Mouse (Mus musculus) 3T3-L1 (cell line): ENCODE results near the gene Fam185a.
A peak's percentile ranks its signal among the peaks of the same experiment; 100 is the strongest.

Experiments used
- DNase-seq: peaks from one replicate; pipeline ENCODE4 v3.0.0-alpha.2; 2015; ENCODE audit warnings: low read depth, low spot score

Fam185a gene

DNA sequence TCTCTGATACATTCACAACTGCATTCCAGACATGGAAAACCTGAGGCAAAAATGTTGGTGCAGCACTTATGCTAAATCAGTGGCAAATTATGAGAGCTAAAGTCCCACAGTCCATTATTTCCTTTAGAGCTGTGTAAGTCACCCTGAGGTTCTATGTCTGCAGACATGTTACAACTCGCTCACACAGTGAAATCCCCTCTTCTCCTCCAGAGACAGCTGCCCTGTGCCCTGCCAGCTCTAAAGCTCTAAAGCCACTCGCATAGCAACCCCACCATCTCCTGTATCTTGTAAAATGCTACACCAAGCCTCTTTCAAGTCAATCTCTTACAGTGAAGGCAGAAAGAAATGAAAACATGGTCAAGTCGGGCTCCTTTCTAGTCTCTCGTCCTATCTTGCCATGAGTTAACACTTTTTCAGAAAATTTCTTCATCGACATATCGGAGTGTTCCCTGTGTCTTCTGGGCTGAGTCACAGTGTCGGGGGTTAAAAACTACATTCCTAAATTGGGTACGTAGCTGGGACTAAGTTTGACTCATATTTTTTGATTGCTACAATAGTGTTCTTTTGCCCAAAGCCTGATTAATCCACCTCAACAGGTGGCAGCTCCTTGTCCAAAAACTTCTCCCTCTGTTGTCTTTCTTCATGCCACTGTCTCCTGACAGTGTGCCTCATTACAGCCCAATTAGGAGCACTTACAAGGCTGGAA is 68.7 kb downstream of the Fam185a start:
- DNase-seq = peak; percentile 91

DNA sequence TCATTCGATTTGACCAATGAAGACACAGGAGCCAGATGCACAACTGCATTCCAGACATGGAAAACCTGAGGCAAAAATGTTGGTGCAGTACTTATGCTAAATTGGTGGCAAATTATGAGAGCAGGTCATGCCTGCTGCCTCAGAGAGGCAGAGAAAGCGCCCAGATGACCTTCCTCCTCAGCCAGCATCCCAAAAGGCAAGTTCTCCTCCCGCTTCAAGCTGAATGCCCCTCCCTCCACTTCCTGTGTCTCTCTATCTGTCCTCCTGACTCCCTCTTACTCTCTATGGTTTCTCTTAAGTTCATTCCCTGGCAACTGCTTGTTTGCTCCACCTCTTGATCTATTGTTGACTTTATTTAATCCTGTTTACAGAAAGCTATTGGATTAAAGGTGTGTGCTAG is 70.0 kb downstream of the Fam185a start:
- DNase-seq = no peak

DNA sequence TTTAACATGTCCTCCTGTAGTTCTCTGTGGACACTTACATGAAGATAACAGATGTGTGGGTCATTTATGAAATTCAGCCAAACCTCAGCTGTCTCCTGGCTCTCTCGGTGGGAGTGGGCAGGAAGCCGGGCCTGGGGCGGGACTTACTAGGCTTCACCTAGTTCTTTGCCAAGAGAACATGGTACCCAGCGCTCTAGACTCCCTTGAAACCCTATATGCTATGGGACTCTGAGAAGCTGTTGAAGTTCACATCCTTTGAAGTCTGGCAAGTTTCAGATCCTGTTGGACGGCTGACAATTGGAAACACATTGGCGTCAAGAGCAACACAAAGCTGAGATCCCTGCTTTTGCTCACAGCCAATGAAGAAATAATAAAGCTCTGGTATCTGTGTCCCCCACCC is 71.6 kb downstream of the Fam185a start:
- DNase-seq = peak; percentile 96

DNA sequence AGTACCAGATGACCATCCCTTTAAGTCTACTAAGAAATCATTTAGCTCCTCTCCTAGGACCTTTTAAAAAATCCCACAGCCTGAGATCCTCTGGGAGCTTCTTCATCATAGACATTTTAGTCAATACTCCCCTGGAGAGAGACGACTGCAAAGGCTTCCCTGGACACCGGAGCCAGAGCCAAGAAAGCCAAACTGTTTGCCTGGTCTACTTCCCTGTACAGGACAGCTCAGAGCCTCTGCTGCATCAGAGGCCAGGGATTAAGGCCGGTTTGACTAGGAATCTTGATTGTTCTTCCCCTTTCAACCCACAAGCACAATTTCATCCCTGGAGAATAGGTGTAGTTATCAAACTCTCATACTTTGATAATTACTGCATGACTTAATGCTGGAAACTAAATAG is 72.1 kb downstream of the Fam185a start:
- no peak for DNase-seq

DNA sequence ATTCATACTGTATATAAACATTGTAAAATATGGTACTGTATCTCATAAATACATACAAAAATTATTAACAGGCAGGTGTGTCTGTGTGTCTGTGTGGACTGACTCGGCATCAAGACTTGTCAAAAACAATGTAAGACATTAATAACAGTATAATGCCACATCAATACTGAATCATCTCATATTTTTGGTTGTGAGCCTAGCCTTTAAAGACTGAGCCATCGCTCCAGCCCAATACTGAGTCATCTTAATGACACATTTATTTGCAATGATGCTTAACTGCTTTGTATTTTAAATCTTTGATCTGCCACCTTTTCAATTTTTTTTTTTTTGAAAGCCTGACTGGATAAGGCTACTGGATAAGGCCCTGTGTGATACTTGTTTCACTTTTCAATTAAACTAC is 73.7 kb downstream of the Fam185a start:
- peak; percentile 71 for DNase-seq

DNA sequence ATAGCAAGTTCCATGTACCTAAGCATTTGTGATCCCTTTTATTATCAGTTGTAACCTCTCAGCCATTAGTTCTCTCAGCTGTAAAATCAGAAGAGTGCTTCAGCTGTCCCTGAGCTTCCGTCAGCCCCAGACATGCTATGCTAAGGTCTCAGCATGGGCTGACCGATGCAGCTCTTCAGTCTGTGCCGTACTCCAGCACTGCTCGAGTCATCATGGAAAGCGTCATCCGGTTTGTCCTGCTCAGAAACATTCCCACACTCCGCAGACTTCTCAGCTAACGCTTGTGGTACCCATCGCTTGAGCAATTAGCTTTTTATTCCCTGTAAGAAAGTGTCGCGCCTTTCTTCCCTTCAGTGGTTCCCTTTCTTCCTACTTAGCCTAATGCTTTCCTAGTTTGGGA is 74.2 kb downstream of the Fam185a start:
- DNase-seq = no peak

DNA sequence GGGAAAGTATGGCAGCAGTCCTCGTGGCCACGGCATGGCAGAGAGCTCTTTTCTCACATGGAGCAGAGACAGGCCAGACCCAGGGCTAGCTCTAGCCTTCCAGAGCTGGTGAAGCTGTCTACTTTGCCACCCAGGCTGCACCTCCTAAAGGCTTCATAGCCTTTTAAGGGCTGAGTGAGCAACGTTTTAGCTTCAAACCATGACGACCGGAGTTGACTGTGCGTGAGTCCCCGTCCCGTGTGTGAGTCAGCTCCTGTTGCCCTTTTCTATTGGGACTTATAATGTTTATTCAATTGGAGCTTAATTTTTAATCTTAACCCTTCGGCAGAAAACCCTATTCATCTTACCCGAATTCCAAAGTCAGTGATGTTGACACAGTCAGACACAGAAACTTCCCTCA is 75.4 kb downstream of the Fam185a start:
- no peak for DNase-seq

DNA sequence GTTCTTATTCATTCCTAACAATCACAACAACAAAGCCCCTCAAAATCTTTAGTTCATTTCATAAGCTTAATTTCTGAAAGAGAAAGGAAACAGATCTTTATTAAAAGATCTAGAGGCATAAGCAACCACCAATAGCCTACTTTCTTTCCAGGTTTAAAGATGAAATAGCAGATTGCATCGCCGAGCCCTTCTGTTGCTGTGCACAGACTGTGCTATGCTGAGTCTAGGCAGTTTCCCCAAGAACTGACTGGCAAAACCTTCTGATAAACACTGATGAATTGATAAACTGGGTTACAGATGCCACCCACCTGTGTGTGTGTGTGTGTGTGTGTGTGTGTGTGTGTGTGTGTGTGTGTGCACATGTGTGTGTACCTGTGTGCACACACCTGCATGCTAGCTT is 76.2 kb downstream of the Fam185a start:
- DNase-seq = no peak

DNA sequence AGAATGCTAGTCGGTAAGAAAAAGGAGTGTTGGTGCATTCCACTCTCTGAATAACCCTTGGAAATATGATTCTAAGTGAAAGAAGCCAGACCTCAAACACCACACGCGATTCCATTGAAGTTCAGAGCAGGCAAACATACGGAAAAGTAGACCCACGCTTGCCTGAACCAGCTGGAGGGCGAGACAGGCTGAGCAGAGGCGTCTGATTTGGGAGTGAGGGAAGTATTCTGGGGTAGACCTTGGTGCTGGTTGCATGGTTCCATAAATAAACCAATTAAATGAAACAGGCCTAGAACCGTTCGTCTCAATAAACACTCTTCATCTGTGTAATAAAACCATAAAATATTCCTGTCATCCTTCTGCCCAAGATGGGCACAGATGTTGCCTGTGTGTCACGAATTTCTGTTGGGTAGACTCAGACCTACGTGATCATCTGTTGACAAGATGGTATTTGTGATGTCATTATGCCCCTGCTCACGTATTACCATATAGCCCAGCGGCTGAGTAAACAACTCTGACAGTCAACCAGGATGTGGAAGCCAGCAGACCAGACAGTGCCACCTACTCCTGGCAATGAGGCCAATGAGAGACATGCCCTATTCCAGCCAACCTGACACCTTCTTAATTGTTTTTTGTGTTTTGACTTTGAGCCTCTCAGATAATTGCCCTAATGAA is 78.3 kb downstream of the Fam185a start:
- DNase-seq = peak; percentile 16

DNA sequence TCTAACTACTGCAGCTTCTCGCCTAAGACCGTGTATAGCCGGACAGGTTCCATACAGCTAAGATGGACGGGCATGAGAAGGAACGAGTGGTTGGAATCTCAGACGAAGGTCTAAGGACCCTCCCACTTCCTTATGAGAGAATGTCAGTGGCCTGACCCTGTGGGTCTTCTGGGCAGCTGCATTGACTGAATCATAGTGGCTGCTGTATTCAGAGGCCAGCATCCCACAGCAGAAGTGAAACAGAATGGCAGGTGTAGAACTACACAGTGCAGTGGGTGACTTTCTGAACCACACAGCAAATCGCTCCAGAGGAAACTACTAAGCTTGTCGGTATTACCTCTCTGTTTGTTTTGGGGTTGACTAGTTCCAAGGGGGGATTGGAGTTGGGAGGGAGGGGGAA is 80.4 kb downstream of the Fam185a start:
- DNase-seq = no peak

DNA sequence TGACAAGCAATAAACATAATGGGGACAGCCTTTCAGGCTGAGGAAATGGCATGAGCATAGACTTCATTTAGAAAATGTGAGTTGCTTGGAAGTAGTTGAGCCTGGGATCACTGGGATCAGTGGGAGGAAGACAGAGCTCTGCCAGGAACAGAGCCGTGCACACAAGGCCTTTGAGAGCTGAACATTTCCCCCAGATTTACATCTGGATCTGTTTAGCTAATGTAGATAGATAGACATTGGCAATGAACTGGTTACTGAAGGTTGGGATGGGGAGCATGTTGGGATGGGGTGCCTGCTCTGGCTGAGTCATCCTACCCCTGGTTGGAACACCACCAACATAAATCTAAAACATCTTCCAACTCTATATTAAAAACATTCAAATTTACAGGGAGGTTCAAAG is 82.1 kb downstream of the Fam185a start:
- DNase-seq = peak; percentile 79

DNA sequence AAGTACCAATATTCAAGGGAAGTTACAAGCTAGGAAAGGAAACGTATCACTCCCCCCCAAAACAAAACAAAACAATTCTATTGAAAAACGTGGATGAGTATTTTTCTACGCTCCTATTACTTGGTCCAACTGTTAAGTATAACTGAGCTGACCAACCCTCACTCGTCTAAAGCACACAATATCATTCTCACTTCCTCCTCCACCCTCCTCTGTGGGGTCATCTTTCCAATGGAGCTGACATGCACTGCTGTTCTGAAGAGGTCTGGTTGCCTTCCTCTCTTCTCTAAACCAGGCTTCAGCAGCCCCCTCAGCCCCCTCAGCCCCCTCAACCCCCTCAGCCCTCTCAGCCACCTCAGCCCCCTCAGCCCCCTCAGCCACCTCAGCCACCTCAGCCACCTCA is 85.0 kb downstream of the Fam185a start:
- no peak for DNase-seq

DNA sequence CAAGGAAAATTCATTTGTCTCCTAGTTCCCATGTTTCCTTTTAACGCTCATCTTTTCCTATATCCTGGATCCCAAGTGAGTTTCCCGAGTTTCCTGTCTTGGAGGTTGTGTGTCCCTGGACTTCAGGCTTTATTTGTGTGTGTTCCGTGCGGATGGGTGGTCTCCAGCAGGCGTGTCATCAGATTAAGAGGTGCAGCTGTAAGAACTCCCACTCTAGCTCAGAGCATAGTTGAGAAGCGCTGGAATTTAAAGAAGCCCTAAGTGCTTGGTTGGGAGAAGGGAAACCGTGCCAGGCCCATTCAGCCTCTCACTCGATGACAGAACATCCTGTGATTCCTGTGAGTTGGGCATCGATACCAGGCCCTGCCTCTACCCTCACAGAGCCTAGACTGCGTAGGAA is 88.6 kb downstream of the Fam185a start:
- DNase-seq = no peak

DNA sequence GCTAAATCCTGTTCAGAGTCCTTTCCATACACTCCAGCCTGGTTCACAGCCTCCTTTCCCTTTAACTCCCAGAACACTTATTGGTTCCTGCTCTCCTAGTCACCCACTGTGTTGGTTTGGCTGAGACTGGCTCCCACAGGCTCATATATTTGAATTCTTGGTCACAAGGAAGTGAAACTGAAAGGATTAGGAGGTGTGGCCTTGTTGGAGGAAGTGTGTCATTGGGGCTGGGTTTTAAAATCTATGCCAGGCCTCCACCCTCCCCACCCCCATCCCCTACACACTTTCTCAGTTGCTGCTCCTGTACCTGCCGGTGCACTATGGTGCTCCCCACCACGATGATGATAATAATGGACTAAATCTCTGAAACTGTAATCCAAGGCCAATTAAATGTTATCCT is 92.8 kb downstream of the Fam185a start:
- peak; percentile 53 for DNase-seq

DNA sequence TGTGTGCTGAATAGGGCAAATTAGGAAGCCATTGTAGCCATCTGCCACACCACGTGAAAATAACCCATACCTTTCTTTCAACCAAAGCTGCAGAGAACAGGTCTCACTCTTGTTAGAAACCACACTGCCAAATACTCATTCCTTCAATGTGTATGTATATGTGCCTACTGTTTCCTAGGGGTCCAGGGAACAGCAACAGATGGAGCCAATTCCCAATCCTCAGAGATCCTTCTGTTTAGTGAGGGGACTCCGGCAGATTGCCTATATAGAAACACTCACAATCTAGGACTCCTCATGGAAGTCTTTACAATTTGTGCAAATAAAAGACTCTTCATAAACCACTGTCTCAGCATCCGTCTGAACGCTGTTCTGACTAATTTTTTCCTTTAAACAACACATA is 93.4 kb downstream of the Fam185a start:
- no peak for DNase-seq

DNA sequence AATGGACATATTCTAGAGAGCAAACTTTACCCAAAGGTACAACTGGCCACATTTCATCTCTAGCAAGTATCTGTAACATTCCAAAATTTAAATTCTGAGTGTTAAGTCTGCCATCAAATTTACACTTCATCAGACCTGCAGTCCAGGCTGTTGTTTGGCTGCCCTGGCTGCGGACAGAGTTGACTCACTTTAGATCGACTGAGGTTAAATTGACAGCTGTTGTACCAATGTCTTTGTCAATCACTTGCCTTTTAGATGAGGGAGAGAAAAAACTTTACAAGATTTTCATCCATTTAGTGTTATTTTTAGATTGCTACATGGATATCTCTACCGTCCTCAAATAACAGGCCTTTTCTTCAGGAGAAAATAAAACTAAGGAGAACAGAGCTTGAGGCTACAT is 94.4 kb downstream of the Fam185a start:
- no peak for DNase-seq

DNA sequence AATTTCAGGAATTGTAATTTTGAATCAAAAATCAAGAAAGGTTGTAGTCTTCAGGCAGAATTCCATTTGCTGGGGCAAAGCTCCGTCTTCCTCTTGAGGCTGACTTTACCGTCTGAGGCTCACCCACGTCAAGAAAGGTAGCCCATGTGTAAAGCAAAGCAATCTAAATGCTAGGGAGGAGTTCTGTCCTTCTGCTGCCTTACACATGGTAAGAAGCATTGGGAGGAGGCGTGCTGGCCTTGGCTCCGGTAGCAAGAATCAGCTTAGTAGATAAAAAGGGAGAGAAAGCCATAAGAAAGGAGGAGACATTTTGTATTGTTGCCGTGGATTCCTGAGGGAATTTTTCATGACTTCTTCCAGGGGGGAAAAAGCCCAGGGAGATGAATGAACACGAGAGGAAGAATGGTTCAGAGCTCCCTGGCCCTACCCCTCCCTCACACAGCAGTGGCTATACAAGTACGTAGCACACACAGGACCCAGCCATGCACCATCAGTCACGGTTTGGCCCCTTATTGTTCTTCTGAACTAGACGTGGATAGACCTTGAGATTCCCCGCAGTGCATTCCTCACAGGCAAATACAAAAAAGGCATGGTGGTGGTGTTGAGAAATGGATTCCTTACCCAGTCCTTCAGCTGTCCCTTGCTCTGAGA is 102.2 kb downstream of the Fam185a start:
- DNase-seq = no peak

DNA sequence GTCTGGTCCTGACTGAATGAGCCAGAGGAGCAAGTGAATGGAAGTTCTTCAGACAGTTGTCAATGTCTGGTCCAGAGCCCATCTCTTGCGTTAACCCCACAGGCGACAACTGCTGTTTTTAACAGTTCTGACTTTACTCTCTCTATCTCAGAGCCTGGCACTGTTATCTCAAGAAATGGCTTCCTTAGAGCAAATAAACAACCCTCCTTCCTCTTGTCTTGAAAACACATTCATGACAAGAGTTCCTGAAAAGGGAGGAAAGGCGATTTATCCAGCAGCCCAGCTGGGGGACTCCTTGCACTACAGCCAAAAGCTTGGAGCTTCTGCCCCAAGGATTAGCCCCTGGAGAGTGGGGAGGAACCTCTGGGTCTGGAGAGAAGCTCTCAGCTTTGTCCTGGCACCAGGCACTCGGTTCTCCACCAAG is 102.7 kb downstream of the Fam185a start:
- no peak for DNase-seq

DNA sequence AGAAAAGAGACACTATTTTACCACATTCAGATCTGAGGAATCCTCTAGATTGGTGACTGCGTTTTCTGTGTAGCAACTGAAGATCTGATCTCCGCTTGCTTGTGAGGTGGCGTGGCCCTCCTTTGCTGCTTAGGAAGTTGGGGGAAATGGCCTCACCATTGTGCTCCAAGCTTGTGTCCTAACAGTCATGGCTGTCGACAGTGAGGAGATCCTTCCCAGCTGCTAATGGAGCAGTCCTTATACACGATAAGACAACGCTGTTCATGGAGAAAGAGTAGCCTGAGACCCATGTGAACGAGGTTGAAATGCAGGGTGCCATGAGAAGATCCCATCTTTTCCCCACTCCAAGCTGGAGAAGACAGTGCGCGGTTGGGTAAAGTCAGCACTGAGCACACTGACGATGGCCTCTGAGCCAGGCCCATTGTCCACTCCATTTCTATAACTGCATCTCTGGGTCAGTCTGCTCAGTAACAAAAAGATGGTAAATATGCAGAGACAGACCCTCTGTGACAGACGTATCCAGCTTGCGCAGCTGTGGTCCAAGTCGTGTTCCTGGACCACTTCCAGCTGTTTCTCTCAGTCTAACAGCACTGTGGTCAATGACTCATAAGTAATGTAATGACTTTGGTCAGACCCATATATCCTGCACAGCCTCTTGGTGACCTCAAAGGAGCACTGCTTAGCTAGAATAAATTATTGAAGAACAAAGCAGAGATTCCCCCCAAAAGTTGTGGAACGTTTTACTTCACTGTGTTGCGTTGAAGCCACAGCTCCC is 103.5 kb downstream of the Fam185a start:
- peak; percentile 97 for DNase-seq

DNA sequence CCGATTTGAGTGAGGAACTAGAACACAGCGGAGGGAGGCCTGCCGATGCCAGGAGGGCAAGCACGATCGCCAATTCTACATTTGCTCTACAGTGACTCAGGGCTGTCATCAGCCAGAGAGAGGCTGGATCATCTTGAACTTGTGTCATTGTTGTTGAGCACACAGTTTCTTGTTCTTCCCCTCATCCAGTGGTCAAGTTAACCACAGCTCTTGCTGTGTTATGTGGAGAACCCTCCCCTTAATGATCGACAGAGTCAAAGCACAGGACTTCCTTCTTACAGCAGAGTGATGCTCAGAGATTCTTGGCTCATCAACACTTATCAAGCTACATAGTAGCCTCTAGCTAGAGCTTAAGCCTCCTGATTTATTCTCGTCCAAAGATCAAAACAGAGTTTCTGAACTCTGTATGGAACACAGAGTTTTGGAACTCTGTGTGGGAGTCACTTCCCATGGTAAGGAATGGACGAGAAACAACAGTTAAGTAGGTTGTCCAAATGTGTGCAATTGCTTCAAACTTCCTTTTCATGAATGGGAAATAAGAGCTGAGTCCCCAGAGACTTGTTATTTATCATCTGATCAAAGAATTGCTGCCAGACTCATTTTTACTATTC is 104.5 kb downstream of the Fam185a start:
- peak; percentile 79 for DNase-seq
